In the genomic region with DNA sequence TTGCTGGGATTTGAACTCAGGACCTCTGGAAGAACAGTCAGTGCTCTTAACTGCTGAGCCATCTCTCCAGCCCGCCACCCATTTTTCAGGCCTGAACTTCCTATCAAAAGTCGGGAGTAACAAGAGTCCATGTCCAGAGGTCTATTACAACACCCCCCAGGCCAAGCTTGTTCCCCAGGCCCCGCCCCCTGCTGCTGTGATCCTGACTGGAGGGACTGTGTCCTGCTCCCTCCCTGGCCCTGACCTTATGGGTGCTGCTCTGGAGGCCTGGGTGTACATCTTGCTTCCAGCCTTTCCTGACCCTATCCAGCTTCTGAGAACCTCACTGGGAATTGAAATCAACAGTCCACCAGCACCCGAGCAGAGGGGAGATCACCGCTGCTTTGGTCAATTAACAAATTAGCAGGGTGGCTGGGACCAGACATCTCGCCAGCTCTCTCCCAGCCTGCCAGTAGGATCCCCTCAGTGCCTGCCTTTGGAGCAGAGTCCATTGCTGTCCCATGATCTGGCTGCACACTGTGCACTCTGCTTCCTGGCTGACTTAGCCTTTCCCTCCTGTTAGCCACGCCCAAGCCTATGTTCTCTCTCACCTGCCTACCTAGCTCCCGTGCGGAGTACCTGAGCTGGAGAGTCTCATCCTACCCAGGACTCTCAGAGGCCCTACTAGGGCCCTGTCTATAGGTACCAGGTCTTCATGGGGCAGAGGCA, we compare ENCODE assay signal across 10 mouse cellular contexts. TPM values are rescaled to one million over a fixed set of nuclear protein-coding genes. Genes with fewer than 3 reads are reported as not detected.
A peak's percentile ranks its signal among the peaks of the same experiment; 100 is the strongest.
DNase-seq lines count a peak whose midpoint lies in the region; ATAC-seq and TF ChIP-seq lines count a peak whose summit lies in the region.
"Had no signal": no experiment of that assay in that cellular context is flagged by ENCODE, and none has a peak within 500 bp of the region (broad histone marks: within the 10 kb centered on the region; RNA-seq: fewer than 3 reads in every experiment).

No protein-coding gene starts in this region.

- H3K9me3 ChIP-seq in heart, embryonic 15.5 days (replicated peaks), result no peaks in the 10 kb centered on the region
- no peaks in the 10 kb centered on the region for H3K9me3 ChIP-seq in embryonic facial prominence, embryonic 13.5 days
- H3K9me3 ChIP-seq in hindbrain, postnatal 0 days (ENCODE audit: low read length), result no peaks in the 10 kb centered on the region
- H3K9me3 ChIP-seq in liver, postnatal 0 days (ENCODE audit: low read length), result no peaks in the 10 kb centered on the region

- DNase-seq in heart, postnatal 4 days, result no peak
- DNase-seq in hindbrain, postnatal 0 days (ENCODE audit: low spot score), result no peak
- DNase-seq in liver, postnatal 0 days, result no peak
- no peak for DNase-seq in embryo, embryonic 11 days
- no peak for DNase-seq in urinary bladder, postnatal 4 days (ENCODE audit: low spot score in 2 of 2)
- no peak for DNase-seq in thymus, postnatal 14 days

- TF ChIP-seq EP300 in liver, postnatal 0 days (IDR thresholded peaks at IDR 0.05; ENCODE audit: low read depth), result no peak

- H3K9ac ChIP-seq in heart, embryonic 15.5 days, result no peak overlapping the region
- H3K9ac ChIP-seq in embryonic facial prominence, embryonic 13.5 days, result no peak overlapping the region
- no peak overlapping the region for H3K9ac ChIP-seq in hindbrain, postnatal 0 days (replicated peaks; ENCODE audit: low read length)
- no peak overlapping the region for H3K9ac ChIP-seq in liver, postnatal 0 days (replicated peaks)

- TF ChIP-seq CTCF in hindbrain, postnatal 0 days (IDR thresholded peaks at IDR 0.05; ENCODE audit: low read depth), result no peak
- TF ChIP-seq CTCF in liver, postnatal 0 days (IDR thresholded peaks at IDR 0.05; ENCODE audit: low read depth), result no peak

- 62% methylated on average over 9 of the region's 9 CpGs for WGBS in heart, embryonic 15.5 days
- 56% methylated on average over 9 of the region's 9 CpGs for WGBS in embryonic facial prominence, embryonic 13.5 days
- 68% methylated on average over 9 of the region's 9 CpGs for WGBS in hindbrain, postnatal 0 days
- WGBS in liver, postnatal 0 days (ENCODE audit: insufficient replicate concordance), result 64% methylated on average over 9 of the region's 9 CpGs

- H3K36me3 ChIP-seq in heart, embryonic 15.5 days, result no peaks in the 10 kb centered on the region
- H3K36me3 ChIP-seq in embryonic facial prominence, embryonic 13.5 days, result peaks cover 22% of the 10 kb centered on the region
- H3K36me3 ChIP-seq in hindbrain, postnatal 0 days (ENCODE audit: insufficient read depth, low read length), result no peaks in the 10 kb centered on the region
- H3K36me3 ChIP-seq in liver, postnatal 0 days (replicated peaks; ENCODE audit: insufficient read depth, low read length), result no peaks in the 10 kb centered on the region

- H3K4me1 ChIP-seq in heart, embryonic 15.5 days (replicated peaks), result peaks cover 28% of the 10 kb centered on the region
- peaks cover 74% of the 10 kb centered on the region for H3K4me1 ChIP-seq in embryonic facial prominence, embryonic 13.5 days
- no peaks in the 10 kb centered on the region; the same call in 1 of the 2 replicates for H3K4me1 ChIP-seq in hindbrain, postnatal 0 days (ENCODE audit: insufficient read depth, low read length)
- no peaks in the 10 kb centered on the region for H3K4me1 ChIP-seq in liver, postnatal 0 days (ENCODE audit: insufficient read depth)

- H3K4me2 ChIP-seq in heart, embryonic 15.5 days, result no peak overlapping the region
- H3K4me2 ChIP-seq in embryonic facial prominence, embryonic 13.5 days, result no peak overlapping the region
- H3K4me2 ChIP-seq in hindbrain, postnatal 0 days (ENCODE audit: low read depth, low read length), result no peak overlapping the region
- H3K4me2 ChIP-seq in liver, postnatal 0 days (ENCODE audit: low read depth, low read length), result no peak overlapping the region

- H3K27ac ChIP-seq in heart, embryonic 15.5 days, result 0 out of 2 replicates have a peak overlapping the region, but pooled peaks have one; percentile 24
- H3K27ac ChIP-seq in embryonic facial prominence, embryonic 13.5 days, result peak overlapping the region; percentile 67
- H3K27ac ChIP-seq in hindbrain, postnatal 0 days, result peak overlapping the region; percentile 67; the same call in 1 of the 2 replicates
- H3K27ac ChIP-seq in liver, postnatal 0 days (ENCODE audit: low read depth), result no peak overlapping the region

- H3K27me3 ChIP-seq in heart, embryonic 15.5 days, result peaks cover 21% of the 10 kb centered on the region
- no peaks in the 10 kb centered on the region for H3K27me3 ChIP-seq in embryonic facial prominence, embryonic 13.5 days
- no peaks in the 10 kb centered on the region for H3K27me3 ChIP-seq in hindbrain, postnatal 0 days (ENCODE audit: insufficient read depth, low read length)
- peaks cover 14% of the 10 kb centered on the region for H3K27me3 ChIP-seq in liver, postnatal 0 days (ENCODE audit: insufficient read depth, low read length)

- H3K4me3 ChIP-seq in heart, embryonic 15.5 days, result no peak overlapping the region
- H3K4me3 ChIP-seq in embryonic facial prominence, embryonic 13.5 days, result no peak overlapping the region
- no peak overlapping the region for H3K4me3 ChIP-seq in hindbrain, postnatal 0 days (ENCODE audit: low read length)
- H3K4me3 ChIP-seq in liver, postnatal 0 days (ENCODE audit: low read depth, low read length), result no peak overlapping the region

- ATAC-seq in heart, embryonic 15.5 days (replicated peaks; ENCODE audit: insufficient number of reproducible peaks, insufficient read depth, low FRiP score, low read depth), result no peak
- ATAC-seq in embryonic facial prominence, embryonic 13.5 days (ENCODE audit: insufficient number of reproducible peaks, insufficient read depth, low FRiP score, low TSS enrichment, low read depth), result no peak
- ATAC-seq in hindbrain, postnatal 0 days, result no peak
- ATAC-seq in liver, postnatal 0 days, result peak; percentile 74
- ATAC-seq: activated CD4-positive, CD25-positive, alpha-beta regulatory T cell, adult 4 months had no signal

RNA-seq across cellular contexts. Expression of a gene that starts 30.4 kb away (rescaled TPM):
- 30.9 and 46.0 TPM in 2 replicates for polyA plus RNA-seq in heart, embryonic 15.5 days (2015; fragmentation: Nextera tagmentation; extraction: Ambion mirVana)
- total RNA-seq in heart, postnatal 4 days (2021), result 10 to 100 TPM; 34.5 to 48.3 TPM
- polyA plus RNA-seq in embryonic facial prominence, embryonic 13.5 days (2015; fragmentation: Nextera tagmentation; extraction: Ambion mirVana), result 48.6 and 54.2 TPM in 2 replicates
- 87.6 and 103 TPM in 2 replicates for total RNA-seq in hindbrain, postnatal 0 days (2014; rRNA removed)
- polyA plus RNA-seq in hindbrain, postnatal 0 days (2015; fragmentation: Nextera tagmentation; extraction: Ambion mirVana), result 33.3 and 40.3 TPM in 2 replicates
- 9.0 and 9.9 TPM in 2 replicates for polyA plus RNA-seq in liver, postnatal 0 days (2015; fragmentation: Nextera tagmentation; extraction: Ambion mirVana)

RNA-seq across cellular contexts. Expression of a gene that starts 31.4 kb away (rescaled TPM):
- polyA plus RNA-seq in heart, embryonic 15.5 days (2015; fragmentation: Nextera tagmentation; extraction: Ambion mirVana), result 1.9 and 5.4 TPM in 2 replicates
- total RNA-seq in heart, postnatal 4 days (2021), result 1 to 10 TPM; 9.0 to 9.6 TPM
- 31.9 and 32.4 TPM in 2 replicates for polyA plus RNA-seq in embryonic facial prominence, embryonic 13.5 days (2015; fragmentation: Nextera tagmentation; extraction: Ambion mirVana)
- 190 and 211 TPM in 2 replicates for total RNA-seq in hindbrain, postnatal 0 days (2014; rRNA removed)
- polyA plus RNA-seq in hindbrain, postnatal 0 days (2015; fragmentation: Nextera tagmentation; extraction: Ambion mirVana), result 87.6 and 96.9 TPM in 2 replicates
- polyA plus RNA-seq in liver, postnatal 0 days (2015; fragmentation: Nextera tagmentation; extraction: Ambion mirVana), result 0.06 and 0.25 TPM in 2 replicates
- total RNA-seq: neutrophil, adult 5-6 weeks had no signal
- polyA plus RNA-seq: activated CD4-positive, CD25-positive, alpha-beta regulatory T cell, adult 4 months had no signal

RNA-seq across cellular contexts. Expression of a gene that starts 33.9 kb away (rescaled TPM):
- polyA plus RNA-seq in heart, embryonic 15.5 days (2015; fragmentation: Nextera tagmentation; extraction: Ambion mirVana), result 275 and 299 TPM in 2 replicates
- 100 to 1,000 TPM; 181 to 193 TPM for total RNA-seq in heart, postnatal 4 days (2021)
- 497 and 538 TPM in 2 replicates for polyA plus RNA-seq in embryonic facial prominence, embryonic 13.5 days (2015; fragmentation: Nextera tagmentation; extraction: Ambion mirVana)
- total RNA-seq in hindbrain, postnatal 0 days (2014; rRNA removed), result 302 and 319 TPM in 2 replicates
- polyA plus RNA-seq in hindbrain, postnatal 0 days (2015; fragmentation: Nextera tagmentation; extraction: Ambion mirVana), result 487 and 513 TPM in 2 replicates
- 188 and 209 TPM in 2 replicates for polyA plus RNA-seq in liver, postnatal 0 days (2015; fragmentation: Nextera tagmentation; extraction: Ambion mirVana)

RNA-seq across cellular contexts. Expression of a gene that starts 34.6 kb away (rescaled TPM):
- polyA plus RNA-seq in heart, embryonic 15.5 days (2015; fragmentation: Nextera tagmentation; extraction: Ambion mirVana), result 21.7 and 26.4 TPM in 2 replicates
- total RNA-seq in heart, postnatal 4 days (2021), result 10 to 100 TPM; 75.1 to 78.1 TPM
- 25.6 and 31.2 TPM in 2 replicates for polyA plus RNA-seq in embryonic facial prominence, embryonic 13.5 days (2015; fragmentation: Nextera tagmentation; extraction: Ambion mirVana)
- total RNA-seq in hindbrain, postnatal 0 days (2014; rRNA removed), result 49.3 and 55.8 TPM in 2 replicates
- polyA plus RNA-seq in hindbrain, postnatal 0 days (2015; fragmentation: Nextera tagmentation; extraction: Ambion mirVana), result 24.4 and 25.7 TPM in 2 replicates
- polyA plus RNA-seq in liver, postnatal 0 days (2015; fragmentation: Nextera tagmentation; extraction: Ambion mirVana), result 5.8 and 7.0 TPM in 2 replicates

RNA-seq across cellular contexts. Expression of a gene that starts 60.0 kb away (rescaled TPM):
- 43.9 and 46.0 TPM in 2 replicates for polyA plus RNA-seq in heart, embryonic 15.5 days (2015; fragmentation: Nextera tagmentation; extraction: Ambion mirVana)
- 10 to 100 TPM; 43.7 to 47.6 TPM for total RNA-seq in heart, postnatal 4 days (2021)
- polyA plus RNA-seq in embryonic facial prominence, embryonic 13.5 days (2015; fragmentation: Nextera tagmentation; extraction: Ambion mirVana), result 44.1 and 47.8 TPM in 2 replicates
- total RNA-seq in hindbrain, postnatal 0 days (2014; rRNA removed), result 458 and 481 TPM in 2 replicates
- 220 and 233 TPM in 2 replicates for polyA plus RNA-seq in hindbrain, postnatal 0 days (2015; fragmentation: Nextera tagmentation; extraction: Ambion mirVana)
- 30.1 and 32.2 TPM in 2 replicates for polyA plus RNA-seq in liver, postnatal 0 days (2015; fragmentation: Nextera tagmentation; extraction: Ambion mirVana)
